Mouse (Mus musculus) ES-Bruce4 (cell line): Measurements from ENCODE around the gene Cdc7.

Experiments used
- CTCF ChIP-seq: IDR thresholded peaks from one replicate; pipeline ENCODE4 v1.8.1; 2011; ENCODE audit warnings: low read depth, low read length
- EP300 ChIP-seq: IDR thresholded peaks from 2 replicates; pipeline ENCODE4 v1.6.1; 2011; ENCODE audit warnings: low read depth, low read length; ENCODE audit not compliant: insufficient read depth
- POLR2A ChIP-seq: IDR thresholded peaks from one replicate; pipeline ENCODE4 v1.8.1; 2011; ENCODE audit warnings: low read length; ENCODE audit not compliant: insufficient read depth

GRCm38 (mm10) chr5:107022064-107022428 lies 57.9 kb downstream of the Cdc7 start:
- TF ChIP-seq POLR2A (no peak), CTCF (no peak), EP300 (no peak)
